Mouse (Mus musculus) intestine, embryonic 14.5 days (tissue): ENCODE data around the gene Tuba1c. TPM values are rescaled to one million over a fixed set of nuclear protein-coding genes. Genes with fewer than 3 reads are reported as not detected.

ENCODE experiments used
- ATAC-seq: fragments of 200-750 bp; cut with Nextera tagmentation; replicated peaks from 2 replicates; pipeline ENCODE4 v1.8.0; 2017; ENCODE audit warnings: low read depth, moderate number of reproducible peaks, moderate TSS enrichment, moderate library complexity; ENCODE audit not compliant: low FRiP score, low TSS enrichment
- DNase-seq: peaks from one replicate; pipeline ENCODE4 v3.0.0-alpha.2; 2018; ENCODE audit warnings: low spot score
- H3K27ac ChIP-seq: fragments of 300-500 bp; sonication (generic); 2 replicates; pipeline ENCODE4 v1.5.1; 2014; ENCODE audit warnings: low read depth, mild to moderate bottlenecking, control low read depth
- H3K27me3 ChIP-seq: fragments of 300-500 bp; sonication (generic); replicated peaks from 2 replicates; pipeline ENCODE4 v1.6.1; 2014; ENCODE audit warnings: low read length, control low read depth; ENCODE audit not compliant: control insufficient read depth, insufficient read depth
- H3K36me3 ChIP-seq: fragments of 300-500 bp; sonication (generic); 2 replicates; pipeline ENCODE4 v1.6.1; 2014; ENCODE audit warnings: low read length, control low read depth; ENCODE audit not compliant: control insufficient read depth, insufficient read depth
- H3K4me1 ChIP-seq: fragments of 300-500 bp; sonication (generic); replicated peaks from 2 replicates; pipeline ENCODE4 v1.6.1; 2014; ENCODE audit warnings: low read length, control low read depth, mixed read lengths; ENCODE audit not compliant: control insufficient read depth, insufficient read depth
- H3K4me2 ChIP-seq: fragments of 300-500 bp; sonication (generic); 2 replicates; pipeline ENCODE4 v1.6.1; 2014; ENCODE audit warnings: low read length
- H3K4me3 ChIP-seq: fragments of 300-500 bp; sonication (generic); 2 replicates; pipeline ENCODE4 v1.5.1; 2014; ENCODE audit warnings: low read depth, low read length, control low read depth, mixed read lengths
- H3K9ac ChIP-seq: fragments of 300-500 bp; sonication (generic); 2 replicates; pipeline ENCODE4 v1.6.1; 2014; ENCODE audit warnings: mild to moderate bottlenecking, low read length
- H3K9me3 ChIP-seq: fragments of 300-500 bp; sonication (generic); 2 replicates; pipeline ENCODE4 v1.6.1; 2016; ENCODE audit warnings: low read length, control low read depth; ENCODE audit not compliant: control insufficient read depth
- WGBS: fragments of 180-500 bp; shearing (Covaris S2); extraction: QIAGEN DNeasy Blood & Tissue Kit; methylation state at CpG from one replicate; pipeline ENCODE4 v1.1.7; 2014; 5-methylcytosine and 5-hydroxymethylcytosine counted together
- polyA plus RNA-seq: library from polyadenylated mRNA; unstranded; fragments of >200 nt; fragmentation: Nextera tagmentation; extraction: Ambion mirVana; gene quantifications from 2 replicates; pipeline ENCODE4 v1.2.1, GENCODE M21; 2014

Tuba1c gene
- 269 and 276 TPM in 2 replicates for polyA plus RNA-seq

- under 1% methylated on average over 52 of the region's 52 CpGs for WGBS
- peak within 1 kb of the TSS; percentile 67 for H3K4me3 ChIP-seq
- H3K9me3 ChIP-seq = no peaks in the 10 kb centered on the region
- peak within 1 kb of the TSS; percentile 81 for H3K27ac ChIP-seq
- H3K4me2 ChIP-seq = peak within 1 kb of the TSS; percentile 77
- peaks cover 9% of the 10 kb centered on the region for H3K36me3 ChIP-seq
- H3K4me1 ChIP-seq = peaks cover 8% of the 10 kb centered on the region
- H3K9ac ChIP-seq = peak within 1 kb of the TSS; percentile 78
- peak; percentile 95 for DNase-seq
- peak; percentile 92 for ATAC-seq
- no peaks in the 10 kb centered on the region for H3K27me3 ChIP-seq
Measured at GRCm38 (mm10) chr15:99029619-99030584, at the start of gene Tuba1c. Gene Tuba1c, plus strand, starts transcription at chr15:99029891.

- Histone ChIP-seq H3K9ac (no peak overlapping the region), H3K4me1 (peaks cover 18% of the 10 kb centered on the region), H3K27ac (no peak overlapping the region), H3K27me3 (no peaks in the 10 kb centered on the region), H3K36me3 (no peaks in the 10 kb centered on the region), H3K4me3 (no peak overlapping the region), H3K9me3 (no peaks in the 10 kb centered on the region), H3K4me2 (no peak overlapping the region)
- WGBS = 44% methylated on average over 7 of the region's 7 CpGs
- DNase-seq = no peak
- ATAC-seq = no peak
Measured at GRCm38 (mm10) chr15:98980012-98980614, 49.6 kb upstream of the Tuba1c start.

- peaks cover 25% of the 10 kb centered on the region for H3K4me1 ChIP-seq
- H3K4me2 ChIP-seq = no peak overlapping the region
- H3K9ac ChIP-seq = no peak overlapping the region
- DNase-seq (no peak), ATAC-seq (no peak)
- no peaks in the 10 kb centered on the region for H3K36me3 ChIP-seq
- 81% methylated on average over 6 of the region's 6 CpGs for WGBS
- H3K27ac ChIP-seq = no peak overlapping the region
- H3K9me3 ChIP-seq = no peaks in the 10 kb centered on the region
- H3K27me3 ChIP-seq = no peaks in the 10 kb centered on the region
- no peak overlapping the region for H3K4me3 ChIP-seq
Measured at GRCm38 (mm10) chr15:98982100-98982499, 47.6 kb upstream of the Tuba1c start.

- H3K4me3 ChIP-seq = no peak overlapping the region
- WGBS = 50% methylated on average over 16 of the region's 16 CpGs
- H3K9ac ChIP-seq = peak overlapping the region; percentile 18; the same call in 1 of the 2 replicates
- no peaks in the 10 kb centered on the region for H3K36me3 ChIP-seq
- H3K4me2 ChIP-seq = no peak overlapping the region
- no peaks in the 10 kb centered on the region for H3K27me3 ChIP-seq
- no peaks in the 10 kb centered on the region for H3K9me3 ChIP-seq
- DNase-seq (no peak), ATAC-seq (0 out of 2 replicates have a peak, but pooled peaks have one; percentile 33)
- peaks cover 14% of the 10 kb centered on the region for H3K4me1 ChIP-seq
- peak overlapping the region; percentile 16; the same call in 1 of the 2 replicates for H3K27ac ChIP-seq
Measured at GRCm38 (mm10) chr15:98983431-98984081, 46.1 kb upstream of the Tuba1c start.

GRCm38 (mm10) chr15:98984681-98985080 lies 45.0 kb upstream of the Tuba1c start:
- Histone ChIP-seq H3K9me3 (no peaks in the 10 kb centered on the region), H3K27ac (peak overlapping the region; percentile 83), H3K4me1 (peaks cover 14% of the 10 kb centered on the region), H3K9ac (peak overlapping the region; percentile 78; the same call in 1 of the 2 replicates), H3K27me3 (no peaks in the 10 kb centered on the region), H3K4me3 (peak overlapping the region; percentile 53), H3K36me3 (no peaks in the 10 kb centered on the region), H3K4me2 (peak overlapping the region; percentile 71)
- ATAC-seq (no peak), DNase-seq (no peak)
- 66% methylated on average over 6 of the region's 6 CpGs for WGBS

GRCm38 (mm10) chr15:98985240-98985981 lies 44.3 kb upstream of the Tuba1c start:
- Histone ChIP-seq H3K9ac (peak overlapping the region; percentile 78), H3K4me1 (peaks cover 19% of the 10 kb centered on the region), H3K4me3 (peak overlapping the region; percentile 53), H3K4me2 (peak overlapping the region; percentile 71), H3K36me3 (no peaks in the 10 kb centered on the region), H3K27me3 (no peaks in the 10 kb centered on the region), H3K27ac (peak overlapping the region; percentile 83), H3K9me3 (no peaks in the 10 kb centered on the region)
- DNase-seq = peak; percentile 87
- WGBS = 3% methylated on average over 29 of the region's 29 CpGs
- peak; percentile 57 for ATAC-seq

GRCm38 (mm10) chr15:98985982-98986715 lies 43.5 kb upstream of the Tuba1c start:
- 43% methylated on average over 12 of the region's 12 CpGs for WGBS
- H3K4me1 ChIP-seq = peaks cover 19% of the 10 kb centered on the region
- no peaks in the 10 kb centered on the region for H3K9me3 ChIP-seq
- no peaks in the 10 kb centered on the region for H3K36me3 ChIP-seq
- DNase-seq = no peak
- H3K4me3 ChIP-seq = peak overlapping the region; percentile 53
- peak overlapping the region; percentile 71 for H3K4me2 ChIP-seq
- peak overlapping the region; percentile 83 for H3K27ac ChIP-seq
- no peak for ATAC-seq
- no peaks in the 10 kb centered on the region for H3K27me3 ChIP-seq
- H3K9ac ChIP-seq = peak overlapping the region; percentile 78
